Mouse (Mus musculus) cerebellum, adult 11 months (tissue): Measurements from ENCODE around the gene Cbarp.

Experiments used
- DNase-seq: peaks from one replicate; pipeline ENCODE4 v3.0.0; 2022

Gene Cbarp

GRCm38 (mm10) chr10:80120146-80120545, 20.5 kb downstream of the Cbarp start:
- no peak for DNase-seq

GRCm38 (mm10) chr10:80118552-80118951, 22.1 kb downstream of the Cbarp start:
- DNase-seq, result no peak

DNA sequence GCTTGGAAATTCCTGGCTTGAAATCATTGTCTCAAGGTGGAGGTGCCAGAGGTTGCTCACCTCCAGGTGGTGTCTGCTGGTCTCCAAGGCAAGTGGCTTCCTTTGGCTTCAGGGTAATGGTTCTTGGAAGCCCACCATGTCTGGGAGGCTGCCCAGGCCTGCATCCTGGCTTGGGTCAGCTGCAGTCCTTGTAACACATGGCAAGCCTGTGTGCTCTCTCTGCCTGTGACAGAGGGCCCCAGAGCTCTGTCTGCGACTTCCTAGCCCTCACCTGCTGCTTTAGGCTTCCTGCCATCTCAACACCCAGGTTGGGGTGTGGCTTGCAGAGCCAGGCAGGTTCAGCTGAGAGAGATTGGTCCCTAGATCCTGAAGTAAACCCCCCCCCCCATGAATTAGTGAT, 22.9 kb downstream of the Cbarp start:
- DNase-seq, result no peak

DNA sequence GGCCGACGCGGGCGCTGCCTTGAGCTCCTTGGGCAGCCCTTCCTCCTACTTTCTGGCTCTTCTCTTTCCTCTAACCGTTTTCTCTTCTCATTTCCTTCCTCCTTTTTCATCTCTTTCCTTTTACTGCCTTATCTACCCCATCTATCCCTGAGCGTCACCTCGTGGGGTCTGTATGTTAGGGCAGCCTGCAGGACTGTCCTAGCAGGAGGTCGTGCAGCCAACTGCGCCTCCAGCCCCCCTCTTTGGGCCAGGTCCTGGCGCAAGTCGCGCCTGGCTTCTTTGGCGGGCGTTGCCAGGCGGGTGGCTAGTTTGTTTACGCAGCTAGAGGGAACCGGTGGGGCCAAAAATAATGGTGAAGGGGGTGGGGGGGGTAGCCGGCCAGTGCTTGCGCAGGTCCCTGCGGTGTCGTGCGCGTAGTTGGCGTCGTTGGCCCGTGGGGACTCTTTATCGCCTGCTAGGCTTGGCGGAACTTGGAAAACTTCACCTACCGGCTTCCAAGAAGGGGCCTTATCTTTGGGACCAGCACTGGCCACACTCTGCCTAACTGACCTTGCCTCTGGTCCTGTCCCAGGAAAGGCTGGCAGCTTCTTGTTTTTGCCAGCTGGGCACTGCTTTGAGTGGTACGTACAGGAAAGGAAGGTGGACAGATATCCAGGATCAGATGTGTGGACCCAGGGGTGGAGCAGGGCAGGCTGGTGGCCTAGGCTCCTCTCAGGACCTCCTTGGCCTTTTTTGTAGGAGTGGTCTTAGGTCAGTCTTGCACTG, 23.5 kb downstream of the Cbarp start:
- no peak for DNase-seq

DNA sequence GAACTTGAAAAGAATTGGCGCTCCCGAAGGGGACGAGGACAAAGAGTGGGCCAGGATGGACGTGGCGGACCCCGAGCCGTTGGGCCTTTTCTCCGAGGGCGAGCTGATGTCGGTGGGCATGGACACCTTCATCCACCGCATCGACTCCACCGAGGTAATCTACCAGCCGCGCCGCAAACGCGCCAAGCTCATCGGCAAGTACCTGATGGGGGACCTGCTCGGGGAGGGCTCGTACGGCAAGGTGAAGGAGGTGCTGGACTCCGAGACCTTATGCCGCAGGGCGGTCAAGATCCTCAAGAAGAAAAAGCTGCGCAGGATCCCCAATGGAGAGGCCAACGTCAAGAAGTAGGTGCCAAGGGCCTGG, 24.1 kb downstream of the Cbarp start:
- DNase-seq, result no peak

- DNase-seq, result no peak
These were observed 24.7 kb downstream of the Cbarp start for GRCm38 (mm10) chr10:80115944-80116335.

- DNase-seq, result peak; percentile 99
These were observed 25.2 kb downstream of the Cbarp start, which contains the start of gene Stk11 for GRCm38 (mm10) chr10:80115290-80115943. Stk11 (plus strand) TSS chr10:80115803.

DNA sequence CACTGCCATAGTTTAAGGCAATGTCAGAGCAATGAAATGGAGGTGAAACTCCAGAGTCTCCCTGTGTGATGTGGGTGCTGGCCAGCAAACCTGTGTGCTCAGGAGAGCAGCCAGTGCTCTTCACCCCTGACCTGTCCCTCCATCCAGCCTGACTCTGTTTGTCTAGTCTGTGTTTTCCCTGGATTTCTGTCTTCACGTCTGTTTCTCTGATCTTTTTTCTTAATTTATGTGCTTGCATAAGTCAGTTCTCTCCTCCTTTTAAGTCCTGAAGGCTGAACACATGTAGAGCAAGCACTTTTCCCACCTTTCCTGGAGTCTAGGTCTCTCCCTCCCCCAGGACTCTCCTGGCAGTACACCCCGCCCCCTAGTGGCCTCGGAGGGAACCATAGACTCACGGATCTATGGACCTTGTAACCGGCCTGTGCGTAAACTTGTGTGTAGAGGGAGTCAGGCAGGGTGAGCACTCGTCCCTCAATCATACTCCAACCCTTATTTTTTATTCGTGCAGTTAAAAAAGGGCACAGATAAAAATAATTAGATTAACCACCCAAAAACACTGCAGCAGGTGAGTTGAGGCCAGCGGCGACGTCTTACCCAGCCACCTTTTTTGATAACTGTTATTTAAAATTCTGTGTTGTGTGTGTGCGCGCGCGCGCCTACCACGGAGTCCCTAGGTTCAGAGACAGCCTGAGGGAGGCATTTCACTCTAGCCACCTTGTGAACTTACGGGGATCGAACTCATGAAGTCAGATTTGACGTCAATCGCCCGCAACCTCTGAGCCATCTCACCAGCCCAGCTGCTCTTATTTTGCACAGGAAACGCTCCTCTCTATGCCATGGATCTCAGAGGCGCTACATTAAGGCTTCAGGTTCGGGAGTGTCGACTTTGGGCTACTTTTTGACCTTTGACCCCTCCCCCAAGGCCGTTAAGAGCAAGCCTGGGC, 26.0 kb downstream of the Cbarp start:
- DNase-seq, result peak; percentile 87

- no peak for DNase-seq
These were observed 33.0 kb downstream of the Cbarp start for GRCm38 (mm10) chr10:80107678-80108077.

DNA sequence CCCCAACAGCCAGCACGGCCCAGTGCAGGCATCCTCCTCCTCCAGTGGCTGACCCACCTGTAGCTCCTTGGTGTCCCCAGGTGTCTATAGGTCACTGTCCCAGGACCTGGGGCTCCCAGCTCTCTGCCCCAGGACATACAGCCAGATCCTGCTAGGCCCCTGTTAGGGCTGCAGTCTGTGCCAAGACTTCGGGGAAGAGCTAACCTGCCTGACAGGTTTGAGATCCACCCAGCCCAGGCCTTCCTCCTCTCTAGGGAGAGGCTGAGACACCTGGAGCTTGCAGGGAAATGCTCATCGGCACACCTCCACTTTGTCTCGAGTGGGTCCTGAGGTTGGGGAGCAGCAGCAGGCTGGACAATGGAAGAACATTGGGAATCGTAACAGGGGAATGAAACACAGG, 34.7 kb downstream of the Cbarp start:
- no peak for DNase-seq

DNA sequence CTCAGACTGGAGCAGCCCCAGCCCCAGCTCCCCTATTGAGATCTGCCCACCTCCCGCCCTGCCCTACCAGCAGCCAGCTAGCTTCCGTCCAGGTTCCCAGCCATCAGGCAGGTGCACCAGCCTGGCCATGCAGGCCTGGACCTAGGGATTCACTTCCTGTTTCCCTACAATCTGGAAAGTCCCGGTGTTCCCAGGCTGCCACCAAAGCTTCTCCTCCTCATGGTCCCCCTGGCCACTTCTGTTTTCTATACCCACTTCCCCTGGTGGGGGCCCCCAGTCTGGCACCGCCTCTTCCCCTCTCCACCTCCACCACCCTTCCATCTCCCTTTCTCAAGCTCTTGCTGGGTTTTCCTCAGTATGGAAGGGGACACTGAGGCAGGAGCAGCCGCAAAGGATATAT, 35.2 kb downstream of the Cbarp start, which contains the start of gene Sbno2:
Gene Sbno2 (minus strand): TSS at position 112 of the 400 bp plus-strand sequence.
- DNase-seq, result no peak

DNA sequence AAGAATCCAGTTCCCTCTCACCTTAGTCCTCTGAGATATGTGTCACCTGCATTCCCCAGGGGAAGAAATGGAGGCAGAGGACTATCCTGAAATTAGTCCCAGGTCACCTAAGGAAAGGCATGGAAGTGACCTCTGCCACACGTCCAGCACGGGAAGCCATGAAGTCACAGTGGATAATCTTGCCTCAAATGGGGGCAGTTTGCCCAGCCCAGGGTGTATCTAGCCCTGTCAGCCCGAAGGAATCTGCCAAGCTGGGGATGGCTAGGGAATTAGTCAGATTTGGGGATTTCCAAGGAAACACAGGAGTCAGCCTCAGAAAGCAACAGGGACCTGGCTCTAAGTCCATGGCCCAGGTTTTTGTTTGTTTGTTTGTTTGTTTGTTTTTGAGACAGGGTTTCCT, 36.5 kb downstream of the Cbarp start:
- DNase-seq, result no peak

DNA sequence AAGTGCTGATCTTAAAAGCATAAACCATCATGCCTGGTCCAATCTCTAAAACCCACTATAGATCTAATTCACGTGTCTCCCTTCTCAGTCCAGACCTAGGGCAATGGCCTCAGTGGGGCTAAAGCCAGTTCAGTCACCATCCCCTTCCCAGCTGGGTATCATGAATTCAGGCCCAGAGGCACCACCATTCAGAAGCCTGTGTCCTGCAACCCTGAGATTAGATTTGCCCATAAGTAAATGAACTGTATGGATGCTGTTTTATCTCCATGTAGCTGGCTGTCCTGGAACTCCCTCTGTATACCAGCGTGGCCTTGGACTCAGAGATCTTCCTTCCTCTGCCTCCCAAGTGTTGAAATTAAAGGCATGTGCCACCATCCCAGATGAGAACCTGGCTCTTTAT, 37.6 kb downstream of the Cbarp start:
- DNase-seq, result no peak

GRCm38 (mm10) chr10:80102216-80102915, 38.3 kb downstream of the Cbarp start:
- peak; percentile 81 for DNase-seq

- no peak for DNase-seq
These were observed 39.7 kb downstream of the Cbarp start for GRCm38 (mm10) chr10:80100982-80101381.

DNA sequence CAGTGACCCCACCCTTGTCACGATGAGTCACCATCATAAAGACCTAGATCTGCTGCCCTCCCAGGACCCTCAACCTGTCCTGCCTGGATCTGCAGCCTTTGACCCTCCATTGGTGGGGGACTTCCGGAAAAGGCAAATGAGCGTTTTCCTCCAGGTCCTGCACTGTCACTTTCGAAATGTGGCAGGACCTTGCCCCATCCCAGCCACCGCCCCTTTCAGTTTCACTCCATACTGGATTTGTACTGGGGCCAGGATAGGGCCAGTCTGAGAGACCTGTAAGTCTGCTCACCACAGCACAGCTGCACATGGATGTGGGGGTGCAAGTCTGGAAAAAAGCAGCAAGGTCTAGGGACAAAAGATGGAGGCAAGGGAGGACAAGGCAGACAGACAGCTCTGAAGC, 42.0 kb downstream of the Cbarp start:
- no peak for DNase-seq

DNA sequence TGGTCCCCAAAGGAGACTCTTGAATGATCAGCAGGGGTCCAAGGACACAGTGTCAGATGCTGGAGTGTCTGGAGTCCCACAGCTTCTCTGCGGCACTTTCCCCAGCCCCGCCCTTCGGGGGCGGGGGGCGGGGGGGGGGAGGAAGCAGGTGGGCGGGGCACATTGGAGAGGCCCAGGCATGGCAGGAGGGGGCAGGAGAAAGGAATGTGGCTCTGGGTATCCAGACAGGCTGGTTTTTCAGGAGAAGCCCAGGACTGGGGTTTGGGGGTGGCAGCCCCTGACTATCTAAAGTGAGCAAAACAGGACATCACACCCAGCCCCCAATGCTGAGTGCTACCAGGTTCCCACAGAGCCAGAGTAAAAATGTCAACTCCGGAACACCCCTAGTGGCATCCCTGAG, 43.4 kb downstream of the Cbarp start:
- DNase-seq, result no peak

DNA sequence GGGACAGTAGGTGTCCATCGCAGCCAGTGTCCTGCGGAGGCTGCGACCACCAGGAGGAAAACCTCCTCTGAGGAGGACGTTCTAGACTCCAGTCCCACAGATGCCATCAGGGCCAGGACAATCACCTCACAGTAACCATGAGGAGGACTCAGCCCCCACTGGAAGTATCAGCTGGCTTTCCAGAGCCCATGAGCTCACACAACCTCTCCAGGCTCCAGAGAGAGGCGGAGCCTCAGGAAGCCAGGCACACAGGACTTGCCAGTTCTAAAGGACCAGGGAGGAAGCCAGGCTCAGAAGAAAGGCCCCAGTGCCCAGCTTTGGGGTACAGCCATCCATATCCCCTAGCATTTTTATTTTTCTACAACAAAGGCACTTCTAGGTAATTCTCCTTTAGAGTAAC, 45.1 kb downstream of the Cbarp start:
- no peak for DNase-seq

GRCm38 (mm10) chr10:80094684-80095083, 46.0 kb downstream of the Cbarp start:
- DNase-seq, result no peak

DNA sequence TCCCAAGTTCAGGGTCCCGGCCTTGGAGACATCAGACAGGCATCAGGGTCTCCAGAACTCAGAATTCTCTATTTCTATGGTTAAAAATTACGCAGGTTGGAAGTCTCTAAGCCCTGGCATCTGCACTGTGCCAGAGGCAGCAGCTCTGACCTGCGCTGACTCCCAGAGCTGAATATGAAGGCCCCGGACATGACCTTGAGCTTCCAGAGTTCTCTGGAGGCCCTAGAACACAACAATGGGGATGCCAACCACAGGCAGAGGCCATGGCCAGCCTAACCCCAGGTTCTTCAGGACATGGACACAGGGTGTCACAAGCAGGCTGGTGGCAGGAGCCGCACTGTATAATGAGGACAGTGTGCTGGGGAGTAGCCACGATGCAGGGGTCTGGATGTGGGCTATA, 46.5 kb downstream of the Cbarp start:
- no peak for DNase-seq

DNA sequence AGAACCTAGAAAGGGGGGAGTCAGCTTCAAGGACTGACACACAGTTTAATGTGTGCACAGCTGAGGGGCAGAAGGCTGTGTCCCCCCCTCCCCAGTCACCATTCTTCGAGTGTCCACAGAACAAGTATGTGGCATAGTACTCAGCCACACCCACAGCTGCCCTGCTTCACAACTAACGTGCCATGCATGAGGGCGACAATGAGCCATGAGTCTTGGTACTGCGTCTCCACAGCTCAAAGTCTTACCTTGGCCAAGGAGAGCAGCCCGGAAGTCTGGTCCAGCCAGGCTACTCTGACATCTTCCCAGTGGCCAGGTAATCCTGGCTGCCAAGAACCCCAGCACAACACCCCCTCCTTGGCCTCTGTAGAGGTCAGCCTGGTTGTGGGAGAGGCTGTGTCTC, 47.9 kb downstream of the Cbarp start:
- no peak for DNase-seq

GRCm38 (mm10) chr10:80091527-80091926, 49.1 kb downstream of the Cbarp start:
- no peak for DNase-seq

- no peak for DNase-seq
These were observed 51.5 kb downstream of the Cbarp start for GRCm38 (mm10) chr10:80089146-80089545.
